Mouse (Mus musculus) intestine, embryonic 16.5 days (tissue): ENCODE measurements at regions not wholly inside any gene's neighbourhood (a gene's known extent, or its start where the extent isn't known, plus 50 kb on each side); places are given as distances from the start of the nearest gene placed in this dataset.

Source experiments
- ATAC-seq: fragments of 200-750 bp; cut with Nextera tagmentation; 2 replicates; pipeline ENCODE4 v1.8.0; 2017; ENCODE audit warnings: moderate TSS enrichment, moderate library complexity
- H3K27ac ChIP-seq: fragments of 300-500 bp; sonication (generic); 2 replicates; pipeline ENCODE4 v1.5.1; 2014; ENCODE audit warnings: mild to moderate bottlenecking, low read length
- H3K27me3 ChIP-seq: fragments of 300-500 bp; sonication (generic); replicated peaks from 2 replicates; pipeline ENCODE4 v1.6.1; 2014; ENCODE audit warnings: low read length, control low read depth, mixed read lengths; ENCODE audit not compliant: control insufficient read depth, insufficient read depth
- H3K36me3 ChIP-seq: fragments of 300-500 bp; sonication (generic); 2 replicates; pipeline ENCODE4 v1.6.1; 2014; ENCODE audit warnings: low read length, control low read depth; ENCODE audit not compliant: control insufficient read depth, insufficient read depth
- H3K4me1 ChIP-seq: fragments of 300-500 bp; sonication (generic); 2 replicates; pipeline ENCODE4 v1.6.1; 2014; ENCODE audit warnings: low read length, control low read depth, mixed read lengths; ENCODE audit not compliant: control insufficient read depth, insufficient read depth
- H3K4me2 ChIP-seq: fragments of 300-500 bp; sonication (generic); 2 replicates; pipeline ENCODE4 v1.6.1; 2014; ENCODE audit warnings: low read depth, low read length, control low read depth
- H3K4me3 ChIP-seq: fragments of 300-500 bp; sonication (generic); 2 replicates; pipeline ENCODE4 v1.5.1; 2014; ENCODE audit warnings: mild to moderate bottlenecking, low read length
- H3K9ac ChIP-seq: fragments of 300-500 bp; sonication (generic); 2 replicates; pipeline ENCODE4 v1.6.1; 2014; ENCODE audit warnings: low read depth, low read length
- H3K9me3 ChIP-seq: fragments of 300-500 bp; sonication (generic); 2 replicates; pipeline ENCODE4 v1.6.1; 2016; ENCODE audit warnings: low read length, control low read depth; ENCODE audit not compliant: control insufficient read depth
- WGBS: fragments of 180-500 bp; shearing (Covaris S2); extraction: QIAGEN DNeasy Blood & Tissue Kit; methylation state at CpG from one replicate; pipeline ENCODE4 v1.1.7; 2014; 5-methylcytosine and 5-hydroxymethylcytosine counted together

- H3K36me3 ChIP-seq, result no peaks in the 10 kb centered on the region
- no peaks in the 10 kb centered on the region for H3K4me1 ChIP-seq
- WGBS, result 76% methylated on average over 1 of the region's 1 CpGs
- H3K4me3 ChIP-seq, result no peak overlapping the region
- H3K4me2 ChIP-seq, result no peak overlapping the region
- H3K9me3 ChIP-seq, result no peaks in the 10 kb centered on the region
- no peak overlapping the region for H3K27ac ChIP-seq
- H3K27me3 ChIP-seq, result no peaks in the 10 kb centered on the region
- H3K9ac ChIP-seq, result no peak overlapping the region
- ATAC-seq, result no peak
These were observed 108.1 kb downstream of the Gm10184 start for GRCm38 (mm10) chr17:89802148-89802547.

- H3K36me3 ChIP-seq, result no peaks in the 10 kb centered on the region
- no peak overlapping the region for H3K4me3 ChIP-seq
- no peaks in the 10 kb centered on the region for H3K27me3 ChIP-seq
- H3K27ac ChIP-seq, result no peak overlapping the region
- no peaks in the 10 kb centered on the region for H3K4me1 ChIP-seq
- H3K4me2 ChIP-seq, result no peak overlapping the region
- H3K9me3 ChIP-seq, result no peaks in the 10 kb centered on the region
- WGBS, result 76% methylated on average over 3 of the region's 3 CpGs
- no peak overlapping the region for H3K9ac ChIP-seq
- ATAC-seq, result no peak
These were observed 132.7 kb downstream of the Gm10184 start for GRCm38 (mm10) chr17:89777570-89777969.

GRCm38 (mm10) chr17:89766229-89766875 is 143.9 kb downstream of the Gm10184 start:
- H3K4me2 ChIP-seq, result no peak overlapping the region
- H3K27me3 ChIP-seq, result no peaks in the 10 kb centered on the region
- ATAC-seq, result peak; percentile 68
- H3K4me1 ChIP-seq, result no peaks in the 10 kb centered on the region
- no peak overlapping the region for H3K27ac ChIP-seq
- H3K9ac ChIP-seq, result no peak overlapping the region
- H3K9me3 ChIP-seq, result no peaks in the 10 kb centered on the region
- WGBS, result 74% methylated on average over 1 of the region's 1 CpGs
- H3K4me3 ChIP-seq, result no peak overlapping the region
- no peaks in the 10 kb centered on the region for H3K36me3 ChIP-seq

- no peak for ATAC-seq
These were observed 172.8 kb downstream of the Gm10184 start for GRCm38 (mm10) chr17:89737418-89737817.

GRCm38 (mm10) chr17:89725534-89725933 is 184.7 kb downstream of the Gm10184 start:
- Histone ChIP-seq H3K9ac (no peak overlapping the region), H3K9me3 (no peaks in the 10 kb centered on the region), H3K27me3 (no peaks in the 10 kb centered on the region), H3K27ac (no peak overlapping the region), H3K4me1 (no peaks in the 10 kb centered on the region), H3K4me2 (no peak overlapping the region), H3K36me3 (no peaks in the 10 kb centered on the region), H3K4me3 (no peak overlapping the region)
- 66% methylated on average over 3 of the region's 3 CpGs for WGBS
- no peak for ATAC-seq

More at GRCm38 (mm10) chr17:89737418-89737817, 172.8 kb downstream of the Gm10184 start:
- Histone ChIP-seq H3K4me2 (no peak overlapping the region), H3K27me3 (no peaks in the 10 kb centered on the region), H3K9ac (no peak overlapping the region), H3K4me1 (no peaks in the 10 kb centered on the region), H3K4me3 (no peak overlapping the region), H3K9me3 (no peaks in the 10 kb centered on the region), H3K36me3 (no peaks in the 10 kb centered on the region), H3K27ac (no peak overlapping the region)
- 92% methylated on average over 1 of the region's 1 CpGs for WGBS

- Histone ChIP-seq H3K27ac (no peak overlapping the region), H3K9ac (no peak overlapping the region), H3K4me3 (no peak overlapping the region), H3K27me3 (no peaks in the 10 kb centered on the region), H3K9me3 (no peaks in the 10 kb centered on the region), H3K4me2 (no peak overlapping the region), H3K36me3 (no peaks in the 10 kb centered on the region), H3K4me1 (no peaks in the 10 kb centered on the region)
- no peak for ATAC-seq
- WGBS, result 70% methylated on average over 3 of the region's 3 CpGs
These were observed 228.5 kb downstream of the Gm10184 start for GRCm38 (mm10) chr17:89681798-89682197.

- 81% methylated on average over 4 of the region's 4 CpGs for WGBS
These were observed 251.9 kb downstream of the Gm10184 start for GRCm38 (mm10) chr17:89658326-89658725.

GRCm38 (mm10) chr17:89656211-89656610 is 254.0 kb downstream of the Gm10184 start:
- ATAC-seq, result no peak
- H3K27me3 ChIP-seq, result no peaks in the 10 kb centered on the region
- no peaks in the 10 kb centered on the region for H3K9me3 ChIP-seq
- no peaks in the 10 kb centered on the region for H3K4me1 ChIP-seq
- no peak overlapping the region for H3K9ac ChIP-seq
- no peak overlapping the region for H3K4me2 ChIP-seq
- H3K36me3 ChIP-seq, result no peaks in the 10 kb centered on the region
- WGBS, result 81% methylated on average over 4 of the region's 4 CpGs
- H3K27ac ChIP-seq, result no peak overlapping the region
- H3K4me3 ChIP-seq, result no peak overlapping the region

More at GRCm38 (mm10) chr17:89658326-89658725, 251.9 kb downstream of the Gm10184 start:
- Histone ChIP-seq H3K9ac (no peak overlapping the region), H3K9me3 (no peaks in the 10 kb centered on the region), H3K27me3 (no peaks in the 10 kb centered on the region), H3K4me2 (no peak overlapping the region), H3K4me3 (no peak overlapping the region), H3K27ac (no peak overlapping the region), H3K36me3 (no peaks in the 10 kb centered on the region), H3K4me1 (no peaks in the 10 kb centered on the region)
- ATAC-seq, result no peak

GRCm38 (mm10) chr17:89654089-89654813 is 256.0 kb downstream of the Gm10184 start:
- no peak overlapping the region for H3K9ac ChIP-seq
- no peak overlapping the region for H3K27ac ChIP-seq
- H3K4me3 ChIP-seq, result no peak overlapping the region
- no peaks in the 10 kb centered on the region for H3K9me3 ChIP-seq
- 70% methylated on average over 5 of the region's 5 CpGs for WGBS
- no peaks in the 10 kb centered on the region for H3K4me1 ChIP-seq
- no peaks in the 10 kb centered on the region for H3K36me3 ChIP-seq
- no peaks in the 10 kb centered on the region for H3K27me3 ChIP-seq
- ATAC-seq, result 0 out of 2 replicates have a peak, but pooled peaks have one; percentile 52
- no peak overlapping the region for H3K4me2 ChIP-seq
